Mouse (Mus musculus): ENCODE results near the gene Lamc1. TPM values are rescaled to one million over a fixed set of nuclear protein-coding genes. Genes with fewer than 3 reads are reported as not detected.

The Lamc1 gene
- polyA plus RNA-seq, 1 experiment, result 6.2 TPM

GRCm38 (mm10) chr1:153296035-153296434, 36.6 kb downstream of the Lamc1 start:
- Histone ChIP-seq H3K27ac (ENCODE audit: control insufficient read depth, insufficient read depth, low read depth, low read length) (no peak overlapping the region), H3K36me3 (ENCODE audit: control insufficient read depth, insufficient read depth, low read length) (no peaks in the 10 kb centered on the region), H3K27me3 (ENCODE audit: control insufficient read depth, insufficient read depth, low read length) (no peaks in the 10 kb centered on the region), H3K4me1 (ENCODE audit: control insufficient read depth, insufficient read depth, low read length) (no peaks in the 10 kb centered on the region), H3K4me3 (ENCODE audit: control insufficient read depth, low read depth, low read length) (no peak overlapping the region)
- TF ChIP-seq CTCF (IDR thresholded peaks at IDR 0.05; ENCODE audit: control insufficient read depth, insufficient read depth, insufficient replicate concordance, low read depth, low read length) (no peak), POLR2A (IDR thresholded peaks at IDR 0.05; ENCODE audit: control insufficient read depth, low read depth, low read length) (no peak)

- Histone ChIP-seq H3K36me3 (ENCODE audit: control insufficient read depth, insufficient read depth, low read length) (no peaks in the 10 kb centered on the region), H3K27me3 (ENCODE audit: control insufficient read depth, insufficient read depth, low read length) (no peaks in the 10 kb centered on the region), H3K4me1 (ENCODE audit: control insufficient read depth, insufficient read depth, low read length) (no peaks in the 10 kb centered on the region), H3K4me3 (ENCODE audit: control insufficient read depth, low read depth, low read length) (no peak overlapping the region), H3K27ac (ENCODE audit: control insufficient read depth, insufficient read depth, low read depth, low read length) (no peak overlapping the region)
- TF ChIP-seq CTCF (IDR thresholded peaks at IDR 0.05; ENCODE audit: control insufficient read depth, insufficient read depth, insufficient replicate concordance, low read depth, low read length) (no peak), POLR2A (IDR thresholded peaks at IDR 0.05; ENCODE audit: control insufficient read depth, low read depth, low read length) (no peak)
These were observed 39.7 kb downstream of the Lamc1 start for GRCm38 (mm10) chr1:153292892-153293291.

- Histone ChIP-seq H3K27me3 (ENCODE audit: control insufficient read depth, insufficient read depth, low read length) (no peaks in the 10 kb centered on the region), H3K36me3 (ENCODE audit: control insufficient read depth, insufficient read depth, low read length) (no peaks in the 10 kb centered on the region), H3K27ac (ENCODE audit: control insufficient read depth, insufficient read depth, low read depth, low read length) (no peak overlapping the region), H3K4me3 (ENCODE audit: control insufficient read depth, low read depth, low read length) (no peak overlapping the region), H3K4me1 (ENCODE audit: control insufficient read depth, insufficient read depth, low read length) (no peaks in the 10 kb centered on the region)
- TF ChIP-seq POLR2A (IDR thresholded peaks at IDR 0.05; ENCODE audit: control insufficient read depth, low read depth, low read length), result no peak
- TF ChIP-seq CTCF (IDR thresholded peaks at IDR 0.05; ENCODE audit: control insufficient read depth, insufficient read depth, insufficient replicate concordance, low read depth, low read length), result no peak
These were observed 40.4 kb downstream of the Lamc1 start for GRCm38 (mm10) chr1:153292202-153292601.

- no peak overlapping the region for H3K27ac ChIP-seq (ENCODE audit: control insufficient read depth, insufficient read depth, low read depth, low read length)
- TF ChIP-seq CTCF (IDR thresholded peaks at IDR 0.05; ENCODE audit: control insufficient read depth, insufficient read depth, insufficient replicate concordance, low read depth, low read length), result no peak
- TF ChIP-seq POLR2A (IDR thresholded peaks at IDR 0.05; ENCODE audit: control insufficient read depth, low read depth, low read length), result no peak
- H3K4me1 ChIP-seq (ENCODE audit: control insufficient read depth, insufficient read depth, low read length), result no peaks in the 10 kb centered on the region
- H3K36me3 ChIP-seq (ENCODE audit: control insufficient read depth, insufficient read depth, low read length), result no peaks in the 10 kb centered on the region
- H3K4me3 ChIP-seq (ENCODE audit: control insufficient read depth, low read depth, low read length), result no peak overlapping the region
- H3K27me3 ChIP-seq (ENCODE audit: control insufficient read depth, insufficient read depth, low read length), result no peaks in the 10 kb centered on the region
These were observed 41.2 kb downstream of the Lamc1 start for GRCm38 (mm10) chr1:153291416-153291815.

- Histone ChIP-seq H3K36me3 (ENCODE audit: control insufficient read depth, insufficient read depth, low read length) (no peaks in the 10 kb centered on the region), H3K27ac (ENCODE audit: control insufficient read depth, insufficient read depth, low read depth, low read length) (no peak overlapping the region), H3K4me1 (ENCODE audit: control insufficient read depth, insufficient read depth, low read length) (no peaks in the 10 kb centered on the region), H3K4me3 (ENCODE audit: control insufficient read depth, low read depth, low read length) (no peak overlapping the region), H3K27me3 (ENCODE audit: control insufficient read depth, insufficient read depth, low read length) (no peaks in the 10 kb centered on the region)
- TF ChIP-seq CTCF (IDR thresholded peaks at IDR 0.05; ENCODE audit: control insufficient read depth, insufficient read depth, insufficient replicate concordance, low read depth, low read length) (no peak), POLR2A (IDR thresholded peaks at IDR 0.05; ENCODE audit: control insufficient read depth, low read depth, low read length) (no peak)
These were observed 44.6 kb downstream of the Lamc1 start for GRCm38 (mm10) chr1:153288010-153288409.

- no peak overlapping the region for H3K4me3 ChIP-seq (ENCODE audit: control insufficient read depth, low read depth, low read length)
- H3K36me3 ChIP-seq (ENCODE audit: control insufficient read depth, insufficient read depth, low read length), result no peaks in the 10 kb centered on the region
- no peaks in the 10 kb centered on the region for H3K4me1 ChIP-seq (ENCODE audit: control insufficient read depth, insufficient read depth, low read length)
- no peak overlapping the region for H3K27ac ChIP-seq (ENCODE audit: control insufficient read depth, insufficient read depth, low read depth, low read length)
- TF ChIP-seq CTCF (IDR thresholded peaks at IDR 0.05; ENCODE audit: control insufficient read depth, insufficient read depth, insufficient replicate concordance, low read depth, low read length) (no peak), POLR2A (IDR thresholded peaks at IDR 0.05; ENCODE audit: control insufficient read depth, low read depth, low read length) (no peak)
- H3K27me3 ChIP-seq (ENCODE audit: control insufficient read depth, insufficient read depth, low read length), result no peaks in the 10 kb centered on the region
These were observed 45.1 kb downstream of the Lamc1 start for GRCm38 (mm10) chr1:153287443-153287842.

- no peaks in the 10 kb centered on the region for H3K36me3 ChIP-seq (ENCODE audit: control insufficient read depth, insufficient read depth, low read length)
- H3K4me1 ChIP-seq (ENCODE audit: control insufficient read depth, insufficient read depth, low read length), result no peaks in the 10 kb centered on the region
- H3K4me3 ChIP-seq (ENCODE audit: control insufficient read depth, low read depth, low read length), result no peak overlapping the region
- no peak for TF ChIP-seq CTCF (IDR thresholded peaks at IDR 0.05; ENCODE audit: control insufficient read depth, insufficient read depth, insufficient replicate concordance, low read depth, low read length)
- no peak for TF ChIP-seq POLR2A (IDR thresholded peaks at IDR 0.05; ENCODE audit: control insufficient read depth, low read depth, low read length)
- H3K27me3 ChIP-seq (ENCODE audit: control insufficient read depth, insufficient read depth, low read length), result no peaks in the 10 kb centered on the region
- H3K27ac ChIP-seq (ENCODE audit: control insufficient read depth, insufficient read depth, low read depth, low read length), result no peak overlapping the region
These were observed 46.4 kb downstream of the Lamc1 start for GRCm38 (mm10) chr1:153286216-153286615.

GRCm38 (mm10) chr1:153285188-153285587, 47.4 kb downstream of the Lamc1 start:
- Histone ChIP-seq H3K27ac (ENCODE audit: control insufficient read depth, insufficient read depth, low read depth, low read length) (no peak overlapping the region), H3K36me3 (ENCODE audit: control insufficient read depth, insufficient read depth, low read length) (no peaks in the 10 kb centered on the region), H3K27me3 (ENCODE audit: control insufficient read depth, insufficient read depth, low read length) (no peaks in the 10 kb centered on the region), H3K4me3 (ENCODE audit: control insufficient read depth, low read depth, low read length) (no peak overlapping the region), H3K4me1 (ENCODE audit: control insufficient read depth, insufficient read depth, low read length) (no peaks in the 10 kb centered on the region; the same call in 1 of the 2 replicates)
- TF ChIP-seq POLR2A (IDR thresholded peaks at IDR 0.05; ENCODE audit: control insufficient read depth, low read depth, low read length), result no peak
- TF ChIP-seq CTCF (IDR thresholded peaks at IDR 0.05; ENCODE audit: control insufficient read depth, insufficient read depth, insufficient replicate concordance, low read depth, low read length), result no peak

Data from testis, adult 2 months (tissue).